Mouse (Mus musculus): ENCODE measurements around the gene Podn.
"Not testable (repeated sequence)": the region's sequence is repeated elsewhere in the genome, so short reads cannot be mapped to it uniquely, and the experiment has no call there.

GRCm38 (mm10) chr4:108143178-108143577 is 46.9 kb upstream of the Podn start:
- not testable (repeated sequence) for TF ChIP-seq USF1 (IDR thresholded peaks at IDR 0.05; ENCODE audit: low read depth); CTCF (IDR thresholded peaks at IDR 0.05; ENCODE audit: control insufficient read depth, insufficient read depth, insufficient read length); CEBPB (IDR thresholded peaks at IDR 0.05; ENCODE audit: low read depth)
